25 mouse cellular contexts compared by ENCODE assay signal in genomic region chr12:82744826-82745225, GRCm38 (mm10).
"Had no signal": no experiment of that assay in that cellular context is flagged by ENCODE, and none has a peak within 500 bp of the region (broad histone marks: within the 10 kb centered on the region; RNA-seq: fewer than 3 reads in every experiment).

No protein-coding gene starts in this region.

- H3K36me3 ChIP-seq: heart, embryonic 13.5 days; heart, embryonic 15.5 days; hindbrain, embryonic 13.5 days; hindbrain, embryonic 15.5 days; kidney, embryonic 15.5 days; limb, embryonic 13.5 days; limb, embryonic 15.5 days had no signal

- H3K27ac ChIP-seq: heart, embryonic 15.5 days; hindbrain, embryonic 13.5 days; hindbrain, embryonic 15.5 days; hindbrain, postnatal 0 days; kidney, embryonic 15.5 days; kidney, postnatal 0 days; limb, embryonic 13.5 days; limb, embryonic 15.5 days; liver, embryonic 14.5 days had no signal

- H3K4me3 ChIP-seq: heart, embryonic 13.5 days; heart, embryonic 15.5 days; hindbrain, embryonic 13.5 days; hindbrain, embryonic 15.5 days; kidney, embryonic 15.5 days; limb, embryonic 13.5 days; limb, embryonic 15.5 days had no signal

- H3K4me1 ChIP-seq: heart, embryonic 15.5 days; kidney, embryonic 15.5 days; limb, embryonic 15.5 days had no signal

- DNase-seq: gastrocnemius, postnatal 14 days; gastrocnemius, postnatal 36 days; heart, adult 18-20 months; heart, postnatal 36 days; kidney, adult 11 months; kidney, adult 2 months; kidney, adult 9 months; kidney, postnatal 14 days; kidney, postnatal 36 days; layer of hippocampus, adult 9-11 months; layer of hippocampus, postnatal 36 days; left cerebral cortex, postnatal 4 days had no signal

- H3K4me2 ChIP-seq: heart, embryonic 11.5 days; heart, embryonic 13.5 days; heart, embryonic 15.5 days; hindbrain, embryonic 13.5 days; hindbrain, embryonic 15.5 days; kidney, embryonic 15.5 days; limb, embryonic 13.5 days; limb, embryonic 15.5 days; liver, embryonic 11.5 days had no signal

- ATAC-seq: hindbrain, postnatal 0 days; intestine, embryonic 16.5 days had no signal

- H3K9ac ChIP-seq: heart, embryonic 15.5 days; hindbrain, embryonic 13.5 days; hindbrain, embryonic 15.5 days; kidney, embryonic 15.5 days; limb, embryonic 13.5 days; limb, embryonic 15.5 days; liver, embryonic 14.5 days had no signal

- H3K9me3 ChIP-seq: heart, embryonic 13.5 days; heart, embryonic 15.5 days; hindbrain, embryonic 13.5 days; hindbrain, embryonic 15.5 days; kidney, embryonic 15.5 days; limb, embryonic 13.5 days; limb, embryonic 15.5 days had no signal

- H3K27me3 ChIP-seq: heart, embryonic 13.5 days; heart, embryonic 15.5 days; hindbrain, embryonic 13.5 days; hindbrain, embryonic 15.5 days; kidney, embryonic 15.5 days; limb, embryonic 13.5 days; limb, embryonic 15.5 days had no signal
